Mouse (Mus musculus): ENCODE measurements at regions not wholly inside any gene's neighbourhood (a gene's known extent, or its start where the extent isn't known, plus 50 kb on each side); places are given as distances from the start of the nearest gene placed in this dataset.

GRCm38 (mm10) chr16:76158585-76158984, 136.5 kb upstream of the Samsn1 start:
- no peaks in the 10 kb centered on the region for H3K4me1 ChIP-seq (replicated peaks; ENCODE audit: control insufficient read depth, insufficient read depth, low read length)
- ATAC-seq (ENCODE audit: low FRiP score): no peak
- H3K9ac ChIP-seq (ENCODE audit: low read depth, low read length): no peak overlapping the region
- H3K27me3 ChIP-seq (ENCODE audit: control insufficient read depth, insufficient read depth, low read length): no peaks in the 10 kb centered on the region
- H3K27ac ChIP-seq (ENCODE audit: low read depth, low read length): no peak overlapping the region
- no peak overlapping the region for H3K4me3 ChIP-seq (ENCODE audit: low read depth, low read length)
- H3K4me2 ChIP-seq (replicated peaks; ENCODE audit: low read depth, low read length): no peak overlapping the region
- WGBS: 93% methylated on average over 7 of the region's 7 CpGs
- no peaks in the 10 kb centered on the region for H3K9me3 ChIP-seq (ENCODE audit: control insufficient read depth, low read length)
- no peak for DNase-seq (ENCODE audit: low spot score)
- H3K36me3 ChIP-seq (ENCODE audit: control insufficient read depth, insufficient read depth, low read length): no peaks in the 10 kb centered on the region

- WGBS: 79% methylated on average over 12 of the region's 12 CpGs
- Histone ChIP-seq H3K4me3 (ENCODE audit: low read depth, low read length) (no peak overlapping the region), H3K9me3 (ENCODE audit: control insufficient read depth, low read length) (no peaks in the 10 kb centered on the region), H3K9ac (ENCODE audit: low read depth, low read length) (no peak overlapping the region), H3K4me1 (replicated peaks; ENCODE audit: control insufficient read depth, insufficient read depth, low read length) (no peaks in the 10 kb centered on the region), H3K36me3 (ENCODE audit: control insufficient read depth, insufficient read depth, low read length) (no peaks in the 10 kb centered on the region), H3K4me2 (replicated peaks; ENCODE audit: low read depth, low read length) (no peak overlapping the region), H3K27ac (ENCODE audit: low read depth, low read length) (no peak overlapping the region), H3K27me3 (ENCODE audit: control insufficient read depth, insufficient read depth, low read length) (no peaks in the 10 kb centered on the region)
- ATAC-seq (ENCODE audit: low FRiP score) (no peak), DNase-seq (ENCODE audit: low spot score) (no peak)
Measured at GRCm38 (mm10) chr16:76153766-76154525, 131.9 kb upstream of the Samsn1 start.

GRCm38 (mm10) chr16:76149581-76149980, 127.5 kb upstream of the Samsn1 start:
- ATAC-seq (ENCODE audit: low FRiP score) (no peak), DNase-seq (ENCODE audit: low spot score) (no peak)
- Histone ChIP-seq H3K4me1 (replicated peaks; ENCODE audit: control insufficient read depth, insufficient read depth, low read length) (no peaks in the 10 kb centered on the region), H3K27me3 (ENCODE audit: control insufficient read depth, insufficient read depth, low read length) (no peaks in the 10 kb centered on the region), H3K9me3 (ENCODE audit: control insufficient read depth, low read length) (no peaks in the 10 kb centered on the region), H3K36me3 (ENCODE audit: control insufficient read depth, insufficient read depth, low read length) (no peaks in the 10 kb centered on the region), H3K4me2 (replicated peaks; ENCODE audit: low read depth, low read length) (no peak overlapping the region), H3K27ac (ENCODE audit: low read depth, low read length) (no peak overlapping the region), H3K9ac (ENCODE audit: low read depth, low read length) (no peak overlapping the region), H3K4me3 (ENCODE audit: low read depth, low read length) (no peak overlapping the region)
- 82% methylated on average over 5 of the region's 5 CpGs for WGBS

GRCm38 (mm10) chr16:76133892-76134291, 111.8 kb upstream of the Samsn1 start:
- Histone ChIP-seq H3K4me1 (replicated peaks; ENCODE audit: control insufficient read depth, insufficient read depth, low read length) (no peaks in the 10 kb centered on the region), H3K4me3 (ENCODE audit: low read depth, low read length) (no peak overlapping the region), H3K4me2 (replicated peaks; ENCODE audit: low read depth, low read length) (no peak overlapping the region), H3K9ac (ENCODE audit: low read depth, low read length) (no peak overlapping the region), H3K27me3 (ENCODE audit: control insufficient read depth, insufficient read depth, low read length) (no peaks in the 10 kb centered on the region), H3K27ac (ENCODE audit: low read depth, low read length) (no peak overlapping the region), H3K36me3 (ENCODE audit: control insufficient read depth, insufficient read depth, low read length) (no peaks in the 10 kb centered on the region), H3K9me3 (ENCODE audit: control insufficient read depth, low read length) (no peaks in the 10 kb centered on the region)
- 87% methylated on average over 2 of the region's 2 CpGs for WGBS
- ATAC-seq (ENCODE audit: low FRiP score) (no peak), DNase-seq (ENCODE audit: low spot score) (no peak)

- ATAC-seq (ENCODE audit: low FRiP score) (no peak), DNase-seq (ENCODE audit: low spot score) (no peak)
- 90% methylated on average over 9 of the region's 9 CpGs for WGBS
- no peaks in the 10 kb centered on the region for H3K9me3 ChIP-seq (ENCODE audit: control insufficient read depth, low read length)
- no peak overlapping the region for H3K27ac ChIP-seq (ENCODE audit: low read depth, low read length)
- H3K27me3 ChIP-seq (ENCODE audit: control insufficient read depth, insufficient read depth, low read length): no peaks in the 10 kb centered on the region
- H3K4me1 ChIP-seq (replicated peaks; ENCODE audit: control insufficient read depth, insufficient read depth, low read length): no peaks in the 10 kb centered on the region
- no peak overlapping the region for H3K9ac ChIP-seq (ENCODE audit: low read depth, low read length)
- no peak overlapping the region for H3K4me3 ChIP-seq (ENCODE audit: low read depth, low read length)
- H3K4me2 ChIP-seq (replicated peaks; ENCODE audit: low read depth, low read length): no peak overlapping the region
- H3K36me3 ChIP-seq (ENCODE audit: control insufficient read depth, insufficient read depth, low read length): no peaks in the 10 kb centered on the region
Measured at GRCm38 (mm10) chr16:76130486-76130885, 108.4 kb upstream of the Samsn1 start.

- ATAC-seq (ENCODE audit: low FRiP score): no peak; the same call in 1 of the 2 replicates
- Histone ChIP-seq H3K27ac (ENCODE audit: low read depth, low read length) (no peak overlapping the region), H3K4me3 (ENCODE audit: low read depth, low read length) (no peak overlapping the region), H3K27me3 (ENCODE audit: control insufficient read depth, insufficient read depth, low read length) (no peaks in the 10 kb centered on the region), H3K4me2 (replicated peaks; ENCODE audit: low read depth, low read length) (no peak overlapping the region), H3K36me3 (ENCODE audit: control insufficient read depth, insufficient read depth, low read length) (no peaks in the 10 kb centered on the region), H3K9me3 (ENCODE audit: control insufficient read depth, low read length) (no peaks in the 10 kb centered on the region), H3K9ac (ENCODE audit: low read depth, low read length) (no peak overlapping the region), H3K4me1 (replicated peaks; ENCODE audit: control insufficient read depth, insufficient read depth, low read length) (no peaks in the 10 kb centered on the region)
- DNase-seq (ENCODE audit: low spot score): peak; percentile 21
- WGBS: 98% methylated on average over 2 of the region's 2 CpGs
Measured at GRCm38 (mm10) chr16:76129982-76130381, 107.9 kb upstream of the Samsn1 start.

- no peak overlapping the region for H3K4me2 ChIP-seq (replicated peaks; ENCODE audit: low read depth, low read length)
- no peak overlapping the region for H3K4me3 ChIP-seq (ENCODE audit: low read depth, low read length)
- 61% methylated on average over 5 of the region's 5 CpGs for WGBS
- DNase-seq (ENCODE audit: low spot score) (no peak), ATAC-seq (ENCODE audit: low FRiP score) (peak; percentile 60; the same call in 1 of the 2 replicates)
- H3K9me3 ChIP-seq (ENCODE audit: control insufficient read depth, low read length): no peaks in the 10 kb centered on the region
- H3K27me3 ChIP-seq (ENCODE audit: control insufficient read depth, insufficient read depth, low read length): no peaks in the 10 kb centered on the region
- no peak overlapping the region for H3K9ac ChIP-seq (ENCODE audit: low read depth, low read length)
- no peaks in the 10 kb centered on the region for H3K36me3 ChIP-seq (ENCODE audit: control insufficient read depth, insufficient read depth, low read length)
- H3K4me1 ChIP-seq (replicated peaks; ENCODE audit: control insufficient read depth, insufficient read depth, low read length): no peaks in the 10 kb centered on the region
- no peak overlapping the region for H3K27ac ChIP-seq (ENCODE audit: low read depth, low read length)
Measured at GRCm38 (mm10) chr16:76123021-76123384, 100.9 kb upstream of the Samsn1 start.

- WGBS: 77% methylated on average over 9 of the region's 9 CpGs
- DNase-seq (ENCODE audit: low spot score): no peak
- H3K4me2 ChIP-seq (replicated peaks; ENCODE audit: low read depth, low read length): no peak overlapping the region
Measured at GRCm38 (mm10) chr16:76122172-76123020, 100.3 kb upstream of the Samsn1 start.

GRCm38 (mm10) chr16:76120712-76121111, 98.6 kb upstream of the Samsn1 start:
- no peaks in the 10 kb centered on the region for H3K36me3 ChIP-seq (ENCODE audit: control insufficient read depth, insufficient read depth, low read length)
- H3K9ac ChIP-seq (ENCODE audit: low read depth, low read length): no peak overlapping the region
- 91% methylated on average over 2 of the region's 2 CpGs for WGBS
- no peaks in the 10 kb centered on the region for H3K4me1 ChIP-seq (replicated peaks; ENCODE audit: control insufficient read depth, insufficient read depth, low read length)
- no peaks in the 10 kb centered on the region for H3K27me3 ChIP-seq (ENCODE audit: control insufficient read depth, insufficient read depth, low read length)
- no peak for ATAC-seq (ENCODE audit: low FRiP score)
- no peak overlapping the region for H3K27ac ChIP-seq (ENCODE audit: low read depth, low read length)
- no peak for DNase-seq (ENCODE audit: low spot score)
- no peaks in the 10 kb centered on the region for H3K9me3 ChIP-seq (ENCODE audit: control insufficient read depth, low read length)
- no peak overlapping the region for H3K4me2 ChIP-seq (replicated peaks; ENCODE audit: low read depth, low read length)
- H3K4me3 ChIP-seq (ENCODE audit: low read depth, low read length): no peak overlapping the region

More at GRCm38 (mm10) chr16:76122172-76123020, 100.3 kb upstream of the Samsn1 start:
- H3K4me1 ChIP-seq (replicated peaks; ENCODE audit: control insufficient read depth, insufficient read depth, low read length): no peaks in the 10 kb centered on the region
- no peaks in the 10 kb centered on the region for H3K36me3 ChIP-seq (ENCODE audit: control insufficient read depth, insufficient read depth, low read length)
- ATAC-seq (ENCODE audit: low FRiP score): no peak
- H3K9me3 ChIP-seq (ENCODE audit: control insufficient read depth, low read length): no peaks in the 10 kb centered on the region
- H3K9ac ChIP-seq (ENCODE audit: low read depth, low read length): no peak overlapping the region
- H3K27me3 ChIP-seq (ENCODE audit: control insufficient read depth, insufficient read depth, low read length): no peaks in the 10 kb centered on the region
- H3K27ac ChIP-seq (ENCODE audit: low read depth, low read length): no peak overlapping the region
- no peak overlapping the region for H3K4me3 ChIP-seq (ENCODE audit: low read depth, low read length)
